Mouse (Mus musculus): ENCODE data around the gene Cbr2.

GRCm38 (mm10) chr11:120728530-120729240 lies 3.2 kb downstream of the Cbr2 start:
- TF ChIP-seq GATA1 (IDR thresholded peaks at IDR 0.05; ENCODE audit: low read length) (no peak), TAL1 (IDR thresholded peaks at IDR 0.05; ENCODE audit: low read length) (no peak)

Data from erythroblast, embryonic 14.5 days (primary cell).